Mouse (Mus musculus) right cerebral cortex, postnatal 4 days (tissue): Measurements from ENCODE around the gene Gm10392.
A peak's percentile ranks its signal among the peaks of the same experiment; 100 is the strongest.

Experiments
- DNase-seq: peaks from one replicate; pipeline ENCODE4 v3.0.0-alpha.2; 2022

Gene Gm10392

DNA sequence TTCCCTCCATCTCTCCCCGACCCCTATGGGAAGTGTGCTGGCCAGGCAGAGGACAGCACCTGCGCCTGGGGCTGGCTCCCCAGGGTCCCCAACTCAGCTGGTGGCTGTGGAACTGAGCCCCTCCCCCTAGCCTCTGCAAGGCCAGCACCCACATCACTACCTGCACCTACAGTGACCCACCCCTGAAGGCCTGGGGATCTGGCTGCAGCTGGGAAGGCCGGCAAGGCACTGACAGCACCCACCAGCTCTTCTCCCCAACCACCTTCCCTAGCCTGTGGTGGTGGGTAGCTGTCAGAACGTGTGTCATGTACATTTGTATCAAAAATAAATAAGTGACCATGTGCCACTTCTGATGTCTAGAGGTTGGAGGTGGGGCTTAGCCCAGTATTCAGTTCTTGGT is 11.6 kb downstream of the Gm10392 start:
- no peak for DNase-seq

DNA sequence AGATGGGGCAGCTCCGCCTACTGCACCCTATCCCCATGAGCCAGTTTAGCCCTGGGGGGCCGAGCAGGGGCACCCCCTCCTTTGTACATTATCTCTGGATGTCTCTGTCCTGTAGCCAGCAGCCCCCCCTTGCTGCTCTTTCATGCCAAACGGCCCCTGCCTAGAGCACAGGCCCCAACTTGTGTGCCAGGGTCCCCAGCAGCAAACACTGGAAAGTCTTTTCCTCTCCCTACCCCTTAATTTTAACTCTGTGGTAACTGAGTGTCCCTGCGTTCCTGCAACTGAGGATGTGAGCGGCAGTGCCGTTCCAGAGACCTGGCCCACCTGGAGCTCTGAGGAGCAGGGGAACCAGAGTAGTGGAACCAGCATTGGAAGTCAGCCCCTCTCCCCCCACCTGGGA is 12.1 kb downstream of the Gm10392 start:
- DNase-seq: no peak

DNA sequence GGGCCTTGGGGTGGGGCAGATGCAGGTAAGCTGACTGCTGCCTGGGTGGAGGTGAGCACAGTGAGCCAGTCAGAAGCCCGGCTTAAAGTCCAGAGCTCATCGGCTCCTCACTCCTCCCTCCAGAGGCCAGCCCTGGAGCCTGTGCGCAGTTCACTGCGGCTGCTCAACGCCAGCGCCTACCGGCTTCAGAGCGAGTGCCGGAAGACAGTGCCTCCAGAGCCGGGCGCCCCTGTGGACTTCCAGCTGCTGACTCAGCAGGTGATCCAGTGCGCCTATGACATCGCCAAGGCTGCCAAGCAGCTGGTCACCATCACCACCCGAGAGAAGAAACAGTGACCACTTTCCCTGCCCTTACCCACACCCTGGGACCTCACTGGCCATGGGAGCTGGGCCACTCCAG is 12.7 kb downstream of the Gm10392 start:
- DNase-seq: no peak

DNA sequence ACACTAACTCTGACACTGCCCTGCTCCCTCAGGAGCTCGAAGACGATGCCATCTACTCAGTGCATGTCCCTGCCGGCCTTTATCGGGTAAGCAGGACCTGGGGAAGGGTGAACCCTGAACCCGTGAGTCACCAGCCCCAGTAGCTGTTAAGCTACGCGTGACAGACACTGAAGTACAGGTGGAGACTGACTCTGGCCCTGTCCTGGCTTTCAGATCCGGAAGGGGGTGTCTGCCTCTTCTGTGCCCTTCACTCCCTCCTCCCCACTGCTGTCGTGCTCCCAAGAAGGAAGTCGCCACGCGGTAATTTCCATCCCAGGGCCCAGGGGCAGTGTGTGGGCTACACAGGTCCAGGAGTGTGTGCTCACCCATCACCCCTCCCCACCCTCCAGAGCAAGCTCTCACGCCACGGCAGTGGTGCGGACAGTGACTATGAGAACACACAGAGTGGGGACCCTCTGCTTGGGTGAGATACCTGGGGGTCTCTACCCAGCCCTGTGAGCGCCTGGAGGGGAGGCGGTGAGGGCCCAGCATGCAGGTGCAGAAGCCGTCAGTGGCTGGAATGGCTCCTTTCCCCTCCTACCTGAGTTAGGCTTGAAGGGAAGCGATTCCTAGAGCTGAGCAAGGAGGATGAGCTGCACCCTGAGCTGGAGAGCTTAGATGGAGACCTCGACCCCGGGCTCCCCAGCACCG is 13.6 kb downstream of the Gm10392 start:
- no peak for DNase-seq

DNA sequence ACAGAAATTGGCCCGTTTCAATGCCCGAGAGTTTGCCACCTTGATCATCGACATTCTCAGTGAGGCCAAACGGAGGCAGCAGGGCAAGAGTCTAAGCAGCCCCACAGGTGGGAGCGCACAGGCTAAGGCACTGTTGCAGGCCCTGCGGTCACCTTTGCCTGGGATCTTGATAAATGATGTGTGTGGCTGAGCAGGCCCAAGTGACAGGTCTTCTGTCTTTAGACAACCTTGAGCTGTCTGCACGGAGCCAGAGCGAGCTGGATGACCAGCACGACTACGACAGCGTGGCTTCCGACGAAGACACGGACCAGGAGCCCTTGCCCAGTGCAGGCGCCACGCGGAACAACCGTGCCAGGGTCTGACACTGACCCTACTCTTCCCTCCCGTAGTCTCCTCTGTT is 14.6 kb downstream of the Gm10392 start:
- DNase-seq: no peak

DNA sequence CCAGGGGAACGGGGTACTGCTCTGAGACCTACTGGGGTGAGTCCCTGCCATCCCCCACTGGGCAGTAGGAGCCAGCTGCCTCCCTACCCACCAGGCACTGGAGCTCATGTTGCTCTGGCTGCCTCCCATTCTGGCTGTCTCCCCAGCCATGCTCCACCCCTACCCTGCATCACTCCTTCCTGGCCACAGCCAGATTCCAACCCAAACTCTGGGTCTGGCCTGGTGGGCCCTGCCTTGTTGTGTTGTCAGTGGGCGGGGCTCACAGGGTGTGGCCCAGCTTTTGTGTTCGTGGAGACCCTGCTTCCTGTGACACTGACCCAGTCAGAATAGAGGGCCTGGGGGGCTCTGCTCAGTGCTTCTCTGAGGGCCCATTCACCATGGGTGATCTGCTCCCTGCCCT is 15.5 kb downstream of the Gm10392 start:
- DNase-seq: no peak

DNA sequence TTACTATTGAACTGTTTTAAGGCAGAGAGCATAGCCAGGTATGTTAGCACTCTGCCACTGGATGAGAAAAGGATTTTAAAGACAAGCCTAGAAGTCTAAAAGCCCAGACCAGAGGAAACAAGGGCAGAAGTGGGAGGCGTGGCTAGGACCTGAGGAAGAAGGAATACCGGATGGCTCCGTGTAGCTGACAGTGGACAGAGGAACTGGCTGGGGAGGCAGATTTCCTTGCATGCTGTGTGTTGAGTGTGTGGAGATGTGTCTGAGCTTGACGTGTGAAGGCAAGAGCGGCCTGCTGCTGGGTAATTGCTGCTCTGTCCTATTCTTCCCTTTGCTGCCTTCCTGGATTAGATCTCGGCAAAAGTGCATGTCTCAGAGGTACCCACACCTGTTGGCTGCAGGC is 16.5 kb downstream of the Gm10392 start:
- no peak for DNase-seq

DNA sequence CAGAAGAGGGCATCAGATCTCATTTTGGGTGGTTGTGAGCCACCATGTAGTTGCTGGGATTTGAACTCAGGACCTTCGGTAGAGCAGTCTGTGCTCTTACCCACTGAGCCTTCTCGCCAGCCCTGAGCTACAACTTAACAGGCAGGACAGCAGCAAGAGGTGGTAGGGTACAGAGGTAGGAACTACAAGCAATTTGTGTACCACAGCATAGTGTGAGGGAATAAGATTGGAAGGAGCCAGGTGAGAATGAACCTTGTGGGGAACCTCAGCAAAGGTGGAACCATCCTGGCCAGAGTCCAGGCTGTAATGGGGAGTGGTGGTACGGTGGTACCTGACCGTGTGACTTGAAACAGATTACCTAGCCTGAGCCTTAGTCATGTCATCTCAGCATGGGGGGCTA is 17.0 kb downstream of the Gm10392 start:
- DNase-seq: no peak

DNA sequence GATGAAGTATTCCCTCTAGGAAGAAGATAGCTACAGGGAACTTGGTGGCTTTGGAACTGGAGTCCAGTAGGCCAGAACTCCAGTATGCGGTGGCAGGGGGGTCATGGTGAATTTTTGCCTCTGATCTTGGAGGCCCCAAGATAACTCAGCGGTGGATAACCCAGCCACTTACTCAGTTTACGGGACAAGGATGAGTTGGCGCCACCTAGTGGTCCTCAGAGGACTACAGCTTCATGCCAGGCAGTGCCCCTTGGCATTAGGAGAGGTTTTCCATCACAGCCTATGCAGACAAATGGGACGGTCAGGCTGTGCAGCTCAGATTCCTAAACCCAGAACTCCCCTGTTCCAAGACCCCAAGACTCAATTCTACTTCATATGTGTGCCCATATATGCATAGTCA is 17.6 kb downstream of the Gm10392 start:
- DNase-seq: peak; percentile 81

DNA sequence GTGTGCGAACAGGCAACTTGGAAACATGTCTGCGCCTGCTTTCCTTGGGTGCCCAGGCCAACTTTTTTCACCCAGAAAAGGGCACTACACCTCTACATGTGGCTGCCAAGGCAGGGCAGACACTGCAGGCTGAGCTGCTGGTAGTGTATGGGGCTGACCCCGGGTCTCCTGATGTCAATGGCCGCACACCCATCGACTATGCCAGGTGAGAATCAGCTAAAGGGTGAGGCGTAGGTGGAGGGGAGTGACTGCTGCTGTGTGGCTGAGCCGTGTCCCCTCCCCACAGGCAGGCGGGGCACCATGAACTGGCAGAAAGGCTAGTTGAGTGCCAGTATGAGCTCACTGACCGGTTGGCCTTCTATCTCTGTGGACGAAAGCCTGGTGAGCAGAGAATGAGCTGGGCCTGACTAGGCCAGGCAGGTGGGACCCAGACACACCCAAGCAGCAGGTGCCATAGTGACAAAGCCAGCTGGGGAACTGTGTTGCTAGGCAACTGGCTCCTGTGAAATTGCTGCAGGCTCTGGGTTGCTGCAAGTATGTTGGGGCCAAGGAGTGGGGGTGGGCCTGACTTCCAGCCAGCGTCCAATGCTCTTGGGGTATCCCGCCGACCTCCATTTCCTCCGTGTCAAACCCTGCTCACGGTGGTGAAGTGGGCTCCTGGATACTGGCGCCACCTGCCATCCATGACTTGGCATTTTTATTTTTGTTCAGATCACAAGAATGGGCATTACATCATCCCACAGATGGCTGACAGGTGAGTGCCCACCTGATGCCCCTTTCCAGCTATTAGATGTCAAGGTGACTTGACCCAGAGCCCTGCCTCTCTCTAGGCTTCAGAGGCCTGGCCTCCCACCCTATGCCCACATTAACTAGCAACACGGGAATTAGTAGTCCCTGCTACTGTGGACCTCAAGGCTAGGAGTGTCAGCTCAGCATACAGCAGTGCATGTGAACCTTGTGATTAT is 18.4 kb downstream of the Gm10392 start:
- no peak for DNase-seq

DNA sequence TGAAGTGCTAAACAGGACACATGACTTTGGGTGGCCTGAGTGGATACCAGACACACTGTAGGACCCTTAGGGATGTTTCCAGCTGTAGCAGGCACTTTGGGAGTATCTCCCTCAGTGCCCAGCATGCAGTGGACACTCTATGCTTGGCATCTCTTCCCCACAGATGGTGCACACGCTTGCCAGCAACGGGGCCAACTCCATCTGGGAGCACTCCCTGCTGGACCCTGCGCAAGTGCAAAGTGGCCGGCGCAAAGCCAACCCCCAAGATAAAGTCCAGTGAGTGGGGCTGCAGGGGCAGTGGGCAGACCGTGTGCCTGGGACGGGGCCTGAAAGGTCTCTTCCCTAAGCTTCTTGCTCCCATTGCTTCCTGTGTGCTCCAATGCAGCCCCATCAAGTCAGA is 19.6 kb downstream of the Gm10392 start:
- no peak for DNase-seq

DNA sequence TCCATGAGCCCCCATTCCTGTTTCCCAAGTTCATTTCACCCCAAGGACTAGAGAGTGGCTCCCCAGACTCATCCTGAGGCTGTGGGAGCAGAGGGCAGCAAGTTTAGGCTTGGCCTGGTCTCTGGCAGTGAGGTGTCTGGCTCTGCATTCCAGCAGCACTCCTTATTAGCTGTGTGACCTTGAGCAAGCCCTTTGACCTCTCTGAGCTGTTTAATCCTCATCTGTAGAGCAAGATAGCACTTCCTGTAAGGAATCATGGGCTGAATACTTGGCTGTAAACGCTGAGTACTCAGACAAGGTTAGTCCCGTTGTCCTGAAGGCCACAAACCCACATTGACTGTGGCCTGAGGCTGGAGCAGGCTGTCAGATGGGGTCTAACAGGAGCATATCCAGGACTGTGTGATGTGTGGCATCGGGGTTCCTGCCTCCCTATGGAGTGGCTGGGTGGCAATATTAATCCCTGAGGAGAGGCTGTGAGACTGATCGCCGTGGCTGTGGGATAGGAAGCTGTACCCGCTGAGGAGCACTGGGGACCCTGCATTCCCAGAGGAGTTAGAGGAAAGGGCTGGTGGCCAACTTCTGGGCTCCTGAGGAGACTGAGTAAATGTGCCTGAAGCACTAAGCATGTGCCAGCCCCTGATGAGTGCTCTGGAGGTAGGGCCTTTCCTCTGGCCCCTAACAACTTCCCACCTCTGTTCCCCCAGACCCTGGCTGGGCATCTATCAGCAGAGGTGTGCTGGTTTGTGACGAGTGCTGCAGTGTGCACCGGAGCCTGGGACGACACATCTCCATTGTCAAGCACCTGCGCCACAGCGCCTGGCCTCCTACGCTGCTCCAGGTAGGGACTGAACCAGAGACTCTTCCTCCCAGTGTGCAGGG is 20.5 kb downstream of the Gm10392 start:
- no peak for DNase-seq

DNA sequence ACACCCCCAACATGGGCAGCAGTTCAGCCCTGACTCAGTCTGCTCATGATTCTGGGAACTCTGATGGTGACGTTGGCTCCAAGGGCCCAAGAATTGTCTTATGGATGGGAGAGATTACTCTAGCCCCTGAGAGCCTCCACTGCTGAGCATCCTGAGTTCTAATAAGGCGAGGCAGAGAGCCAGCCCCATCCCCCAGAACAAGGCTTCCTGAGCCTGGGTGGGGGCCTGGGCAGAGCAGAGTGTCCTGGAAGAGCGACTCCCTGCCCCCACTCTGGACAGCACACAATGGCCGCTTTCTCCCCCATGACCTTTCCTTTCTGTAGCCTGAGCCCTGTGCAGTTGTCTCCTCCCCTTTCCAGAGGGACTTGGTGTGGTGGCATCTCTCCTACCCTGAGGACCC is 21.1 kb downstream of the Gm10392 start:
- DNase-seq: no peak

DNA sequence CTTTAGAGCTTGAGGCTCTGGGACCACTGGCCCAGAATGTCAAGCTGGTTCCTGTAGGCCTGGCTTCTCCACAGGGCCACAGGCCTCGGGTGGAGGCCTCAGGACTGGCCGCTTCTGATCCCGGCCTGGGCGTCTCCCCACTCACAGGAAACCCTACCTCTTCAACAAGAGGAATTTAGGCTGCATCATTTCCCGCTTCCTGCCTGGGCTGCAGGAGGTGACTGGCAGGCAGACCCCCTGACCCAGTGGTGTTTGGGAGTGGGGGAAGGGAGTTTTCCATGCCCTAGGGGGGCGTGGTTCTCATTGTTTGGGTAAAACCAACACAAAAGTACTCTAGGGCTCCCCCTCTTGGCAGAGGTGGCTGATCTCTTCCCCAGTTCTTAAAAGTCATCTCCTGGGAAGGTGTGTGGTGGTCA is 21.6 kb downstream of the Gm10392 start:
- no peak for DNase-seq

DNA sequence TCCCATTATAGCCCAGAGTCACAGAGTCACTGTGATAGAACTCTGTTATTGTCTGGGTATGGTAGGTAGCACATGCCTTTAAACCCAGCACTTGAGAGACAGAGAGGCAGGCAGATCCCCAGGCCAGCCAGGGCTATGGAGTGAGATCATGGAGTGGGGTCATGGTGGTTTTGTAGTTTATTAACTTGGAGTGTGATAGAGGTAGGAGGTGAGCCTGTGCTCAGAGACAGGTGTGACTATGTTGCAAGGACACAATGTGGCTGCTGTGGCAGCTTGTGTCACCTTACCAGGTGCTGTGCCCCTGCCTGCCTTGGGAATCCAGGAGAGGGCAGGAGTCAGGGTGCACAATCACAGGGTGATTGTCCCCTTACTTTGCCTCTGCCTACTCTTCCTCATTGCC is 23.5 kb downstream of the Gm10392 start:
- no peak for DNase-seq

DNA sequence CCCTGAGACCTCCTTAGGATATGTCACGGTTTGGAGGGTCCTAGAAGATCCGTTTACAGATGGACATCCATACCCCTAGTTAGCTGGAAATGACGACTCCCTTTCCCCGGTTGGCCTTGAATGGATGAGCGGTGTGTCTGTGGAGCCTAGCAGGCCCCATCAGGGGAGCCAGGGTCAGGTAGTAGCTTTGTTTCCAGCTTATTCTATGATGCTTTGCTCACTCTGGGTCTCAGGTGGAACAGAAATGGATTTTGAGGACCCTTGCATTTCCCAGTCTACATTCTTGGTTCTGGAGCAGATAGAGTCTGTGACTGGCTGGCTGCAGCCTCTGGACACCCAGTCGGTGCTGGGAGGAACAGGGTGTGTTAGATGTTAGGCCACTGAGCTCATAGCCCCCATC is 24.2 kb downstream of the Gm10392 start:
- DNase-seq: no peak

DNA sequence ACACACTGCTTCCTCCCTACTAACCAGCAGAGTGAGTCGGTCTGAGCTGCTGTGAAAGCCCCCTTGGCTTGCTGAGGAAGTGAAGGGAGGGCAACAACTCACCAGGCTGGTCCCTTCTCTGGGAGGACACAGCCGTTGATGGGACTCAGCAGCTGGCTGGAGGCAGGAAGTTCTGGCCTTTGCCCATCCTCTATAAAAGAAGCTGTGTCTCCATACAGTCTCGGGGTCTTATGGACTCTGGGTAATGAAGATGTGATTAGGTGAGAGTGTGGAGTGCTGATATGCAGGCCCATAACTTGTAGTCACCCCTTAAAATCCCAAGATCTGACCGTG is 24.7 kb downstream of the Gm10392 start:
- no peak for DNase-seq

DNA sequence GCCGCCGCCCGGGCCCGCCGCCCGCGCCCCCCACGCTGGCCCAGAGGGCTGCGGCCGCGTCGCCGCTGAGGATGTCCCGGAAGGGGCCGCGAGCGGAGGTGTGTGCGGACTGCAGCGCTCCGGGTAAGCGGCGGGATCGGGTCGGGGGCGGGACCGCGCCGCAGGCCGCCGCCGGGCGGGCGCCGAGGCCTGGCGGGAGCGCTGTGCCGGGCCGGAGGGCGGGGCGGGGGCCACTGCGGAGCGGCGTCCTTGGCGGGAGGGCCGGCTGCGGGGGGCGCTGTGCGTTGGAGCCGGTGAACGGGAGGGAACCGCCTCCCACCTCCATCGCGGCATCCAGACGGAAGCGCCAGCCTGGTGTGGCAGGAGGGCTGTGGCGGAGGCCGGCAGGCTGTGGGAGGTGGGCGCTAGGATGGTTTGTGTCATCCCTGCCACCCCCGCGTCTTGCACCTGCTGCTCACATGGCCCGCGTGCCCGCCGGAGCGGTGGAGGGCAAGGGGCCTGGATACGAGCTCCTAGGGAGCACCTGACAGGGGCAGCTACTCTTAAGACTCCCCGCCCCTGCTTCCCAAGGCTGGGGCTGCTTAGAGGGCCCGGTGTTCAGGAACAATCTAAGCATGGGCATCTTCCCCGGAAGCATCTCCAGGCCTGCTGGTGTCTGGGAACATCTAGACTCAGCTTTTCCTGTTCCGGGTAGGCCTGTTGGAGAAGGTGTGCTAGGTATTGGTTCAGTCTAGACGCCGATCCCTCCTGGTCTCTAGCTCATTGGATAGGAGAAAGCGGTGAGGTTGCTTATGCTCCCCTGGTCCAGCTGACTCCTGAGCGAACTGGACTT is 25.3 kb downstream of the Gm10392 start, which contains the start of gene Git1:
Gene Git1, plus strand, starts transcription at position 51 of the 832 bp plus-strand sequence.
- DNase-seq: peak; percentile 54

DNA sequence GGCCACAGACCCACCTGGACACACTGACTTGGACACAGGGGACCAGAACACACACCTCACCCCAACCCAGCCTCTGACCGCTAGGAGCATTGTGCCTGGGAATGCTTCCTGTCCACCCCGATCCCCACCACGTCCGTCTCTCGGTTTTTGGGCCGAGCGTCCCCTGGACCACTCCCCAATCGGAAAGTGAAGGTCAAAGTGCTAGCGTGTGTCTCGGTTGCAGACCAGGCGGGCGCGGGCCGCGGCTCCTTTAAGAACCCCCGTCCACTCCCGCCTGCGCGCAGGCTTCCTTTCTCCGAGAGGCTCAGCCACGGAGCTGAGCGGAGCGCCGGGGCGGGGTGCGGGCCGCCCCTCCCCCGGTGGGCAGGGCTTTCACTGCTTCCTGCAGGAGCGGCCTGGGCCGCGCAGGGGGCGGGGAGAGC is 26.1 kb downstream of the Gm10392 start:
- peak; percentile 89 for DNase-seq

DNA sequence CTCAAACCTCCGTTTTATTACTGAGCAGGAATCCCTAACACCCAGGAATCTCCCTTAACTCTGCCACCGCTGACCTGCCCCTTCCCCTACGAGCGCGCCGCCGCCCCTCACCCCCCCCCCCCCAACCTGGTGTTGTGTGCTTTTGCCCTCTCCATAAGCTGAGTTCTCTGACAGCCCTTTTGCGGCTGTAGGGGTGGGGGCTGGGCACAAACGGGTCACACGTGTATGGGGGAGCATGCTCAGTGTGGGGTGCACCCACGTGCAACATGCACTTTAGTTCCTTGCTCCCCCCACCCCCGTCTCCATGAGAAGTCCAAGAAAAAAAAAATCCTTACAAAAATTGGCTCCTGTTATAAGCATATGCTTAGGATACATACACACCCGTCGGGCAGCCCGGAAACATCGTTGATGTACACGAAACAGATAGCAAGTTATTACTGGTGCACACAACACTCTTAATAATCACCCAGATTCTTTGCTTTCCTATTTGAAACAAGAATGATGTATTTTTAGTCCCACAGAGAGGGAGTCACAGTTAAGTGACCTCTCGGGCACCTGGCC is 26.6 kb downstream of the Gm10392 start:
- peak; percentile 74 for DNase-seq

DNA sequence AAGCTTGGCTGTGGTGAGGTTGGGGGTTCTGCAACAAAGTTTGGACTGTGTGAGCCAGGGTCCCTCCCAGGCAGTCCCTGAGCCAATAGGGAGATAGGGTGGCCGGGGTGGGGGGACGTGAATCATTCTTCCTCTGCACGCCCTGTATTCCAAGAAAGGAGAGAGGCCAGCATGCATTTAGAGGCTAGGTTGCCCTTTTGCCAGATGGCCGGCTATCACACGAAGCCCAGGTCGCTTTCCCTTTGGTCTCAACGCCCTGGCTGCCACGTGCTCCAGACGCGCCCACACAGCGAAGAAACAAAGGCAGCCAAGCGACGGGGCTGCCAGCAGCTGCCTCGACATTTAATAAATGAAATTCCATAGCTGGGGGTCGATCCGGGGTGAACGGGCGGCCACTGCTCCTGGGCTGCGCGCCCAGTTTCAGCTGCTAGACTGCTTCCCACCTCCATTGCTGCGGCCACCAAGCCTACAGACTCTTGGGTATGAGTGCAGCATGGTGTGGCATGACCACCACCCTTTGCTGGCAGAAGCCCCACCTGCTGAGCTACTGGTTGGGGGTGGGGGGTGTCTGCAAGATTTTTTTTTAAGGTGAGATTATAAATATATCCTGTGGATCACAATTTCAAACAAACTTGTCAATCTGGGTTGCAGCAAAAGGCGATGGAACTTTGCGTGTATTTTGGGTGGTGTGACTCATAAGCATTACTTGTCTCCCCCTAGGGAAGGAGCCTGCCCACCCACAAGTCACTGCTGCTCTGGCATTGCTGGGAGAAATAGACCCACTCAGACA is 27.3 kb downstream of the Gm10392 start:
- DNase-seq: peak; percentile 61
